Mouse (Mus musculus): ENCODE data around the gene Rsu1. TPM values are rescaled to one million over a fixed set of nuclear protein-coding genes. Genes with fewer than 3 reads are reported as not detected.

Rsu1 gene
- polyA plus RNA-seq (2012; rRNA removed) = 91.7 and 115 TPM in 2 replicates
- polyA plus RNA-seq (2014; fragmentation: Nextera tagmentation; extraction: Ambion mirVana) = 119 and 126 TPM in 2 replicates

DNA sequence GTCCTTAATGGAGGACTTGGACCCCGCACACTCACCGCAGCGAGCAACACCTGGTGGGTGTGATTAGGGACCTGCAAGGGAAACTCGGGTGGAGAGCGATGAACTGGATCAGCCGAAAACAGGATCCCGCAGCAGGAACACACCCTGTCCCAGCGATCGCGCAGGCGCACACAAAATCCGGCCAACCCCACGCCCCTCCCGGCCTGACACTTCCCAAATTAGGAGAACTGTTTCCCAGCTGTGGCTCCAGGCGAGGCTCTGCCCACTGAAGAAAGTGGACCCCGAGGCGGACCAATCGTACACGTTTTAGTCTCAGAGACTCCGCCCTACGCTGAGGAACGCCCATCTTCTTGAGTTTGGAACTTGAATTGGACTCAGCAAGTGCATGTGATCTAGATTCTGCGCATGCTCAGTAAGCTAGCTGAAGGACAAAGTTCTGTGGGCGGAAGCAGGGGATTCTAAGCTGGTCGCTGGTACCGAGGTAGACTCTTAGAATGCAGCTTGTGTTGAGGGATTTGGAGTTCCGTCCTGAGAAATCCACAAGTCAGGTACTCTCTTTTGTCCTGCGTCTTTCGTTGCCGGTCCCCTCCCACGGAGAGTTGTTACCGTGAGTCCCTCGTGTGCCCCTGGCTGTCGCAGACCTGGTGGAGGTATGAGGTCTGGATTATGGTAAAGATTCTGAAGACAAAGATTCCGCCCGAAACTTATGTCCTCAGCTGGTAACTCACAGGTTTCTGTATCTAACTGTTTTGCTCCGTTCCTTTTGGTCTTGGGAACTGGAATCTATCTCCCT is at the start of gene Rsu1:
Rsu1 (minus strand) TSS at position 251 of the 793 bp plus-strand sequence.
- ATAC-seq (ENCODE audit: low FRiP score, low read depth) = peak; percentile 100
- 0 out of 2 replicates have a peak, but pooled peaks have one; percentile 25 for TF ChIP-seq POLR2A (IDR thresholded peaks at IDR 0.05; ENCODE audit: borderline replicate concordance, extremely low read depth, insufficient read depth, insufficient read length)

DNA sequence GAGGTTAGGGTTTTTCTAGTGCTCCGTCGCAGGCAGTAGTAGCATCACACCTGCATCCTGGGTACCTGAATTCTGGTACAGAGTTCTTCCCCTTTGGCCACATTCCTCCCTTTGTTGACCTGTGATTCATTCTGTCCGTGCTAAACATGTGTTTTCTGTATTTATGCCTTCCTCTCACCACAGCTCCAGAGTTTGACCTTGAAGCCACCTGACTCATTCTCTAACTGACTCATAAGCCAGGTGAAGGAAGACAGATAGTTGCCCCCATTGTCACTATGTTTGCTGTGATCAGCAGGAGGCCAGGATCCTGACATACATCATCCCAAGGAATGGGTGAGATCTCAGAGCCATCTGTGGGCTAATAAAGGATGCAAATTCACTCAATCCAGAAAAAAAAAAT is 32.2 kb upstream of the Rsu1 start:
- TF ChIP-seq POLR2A (IDR thresholded peaks at IDR 0.05; ENCODE audit: borderline replicate concordance, extremely low read depth, insufficient read depth, insufficient read length) = no peak
- DNase-seq (ENCODE audit: low spot score) = no peak
- no peak overlapping the region for H3K9ac ChIP-seq (ENCODE audit: low read depth, low read length, severe bottlenecking)
- no peaks in the 10 kb centered on the region for H3K9me3 ChIP-seq (ENCODE audit: control insufficient read depth, low read length)
- no peak overlapping the region for H3K27ac ChIP-seq (replicated peaks; ENCODE audit: low read depth, low read length)
- no peaks in the 10 kb centered on the region for H3K4me1 ChIP-seq (ENCODE audit: control insufficient read depth, insufficient read depth, low read length)
- H3K27me3 ChIP-seq (ENCODE audit: control insufficient read depth, insufficient read depth, low read length) = no peaks in the 10 kb centered on the region
- no peaks in the 10 kb centered on the region for H3K36me3 ChIP-seq (ENCODE audit: control insufficient read depth, insufficient read depth, low read length)
- H3K4me2 ChIP-seq (replicated peaks; ENCODE audit: low read depth, low read length, severe bottlenecking) = no peak overlapping the region
- H3K4me3 ChIP-seq (replicated peaks; ENCODE audit: low read length) = no peak overlapping the region
- WGBS = 70% methylated on average over 3 of the region's 3 CpGs
- no peak for ATAC-seq (ENCODE audit: low FRiP score, low read depth)

More for the DNA sequence above, at the start of gene Rsu1:
- peak; percentile 99 for DNase-seq (ENCODE audit: low spot score)
- Histone ChIP-seq H3K9ac (ENCODE audit: low read depth, low read length, severe bottlenecking) (peak within 1 kb of the TSS; percentile 68), H3K4me3 (replicated peaks; ENCODE audit: low read length) (peak within 1 kb of the TSS; percentile 54), H3K36me3 (ENCODE audit: control insufficient read depth, insufficient read depth, low read length) (no peaks in the 10 kb centered on the region; the same call in 1 of the 2 replicates), H3K4me1 (ENCODE audit: control insufficient read depth, insufficient read depth, low read length) (peaks cover 4% of the 10 kb centered on the region; the same call in 1 of the 2 replicates), H3K4me2 (replicated peaks; ENCODE audit: low read depth, low read length, severe bottlenecking) (peak within 1 kb of the TSS; percentile 76), H3K27ac (replicated peaks; ENCODE audit: low read depth, low read length) (no peak within 1 kb of the TSS), H3K27me3 (ENCODE audit: control insufficient read depth, insufficient read depth, low read length) (no peaks in the 10 kb centered on the region), H3K9me3 (ENCODE audit: control insufficient read depth, low read length) (no peaks in the 10 kb centered on the region)
- 1% methylated on average over 36 of the region's 37 CpGs for WGBS

DNA sequence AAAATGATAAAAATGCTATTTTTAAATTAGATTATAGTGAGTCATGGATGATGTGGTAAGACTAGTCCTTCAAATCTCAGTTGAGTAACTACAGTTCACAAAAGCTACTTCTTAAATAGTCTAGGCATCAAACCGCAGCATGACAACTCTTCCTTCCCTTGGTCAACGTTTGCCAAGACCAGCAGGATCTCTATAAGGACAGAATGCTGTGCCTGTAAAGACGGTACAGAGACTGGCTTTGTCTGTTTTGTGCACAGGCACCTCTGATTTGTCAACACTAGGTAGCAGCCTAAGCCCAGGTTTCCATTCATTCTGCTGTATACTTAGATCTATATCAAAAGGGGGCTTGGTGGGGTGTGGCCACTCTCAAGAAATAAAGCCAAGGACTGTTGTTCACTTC is 27.8 kb upstream of the Rsu1 start:
- DNase-seq (ENCODE audit: low spot score) (peak; percentile 62), ATAC-seq (ENCODE audit: low FRiP score, low read depth) (peak; percentile 65; the same call in 1 of the 2 replicates)
- Histone ChIP-seq H3K4me2 (replicated peaks; ENCODE audit: low read depth, low read length, severe bottlenecking) (no peak overlapping the region), H3K4me3 (replicated peaks; ENCODE audit: low read length) (no peak overlapping the region), H3K27me3 (ENCODE audit: control insufficient read depth, insufficient read depth, low read length) (no peaks in the 10 kb centered on the region), H3K27ac (replicated peaks; ENCODE audit: low read depth, low read length) (no peak overlapping the region), H3K9ac (ENCODE audit: low read depth, low read length, severe bottlenecking) (no peak overlapping the region), H3K36me3 (ENCODE audit: control insufficient read depth, insufficient read depth, low read length) (no peaks in the 10 kb centered on the region), H3K4me1 (ENCODE audit: control insufficient read depth, insufficient read depth, low read length) (no peaks in the 10 kb centered on the region), H3K9me3 (ENCODE audit: control insufficient read depth, low read length) (no peaks in the 10 kb centered on the region)
- no peak for TF ChIP-seq POLR2A (IDR thresholded peaks at IDR 0.05; ENCODE audit: borderline replicate concordance, extremely low read depth, insufficient read depth, insufficient read length)
- WGBS = 44% methylated on average over 3 of the region's 3 CpGs

DNA sequence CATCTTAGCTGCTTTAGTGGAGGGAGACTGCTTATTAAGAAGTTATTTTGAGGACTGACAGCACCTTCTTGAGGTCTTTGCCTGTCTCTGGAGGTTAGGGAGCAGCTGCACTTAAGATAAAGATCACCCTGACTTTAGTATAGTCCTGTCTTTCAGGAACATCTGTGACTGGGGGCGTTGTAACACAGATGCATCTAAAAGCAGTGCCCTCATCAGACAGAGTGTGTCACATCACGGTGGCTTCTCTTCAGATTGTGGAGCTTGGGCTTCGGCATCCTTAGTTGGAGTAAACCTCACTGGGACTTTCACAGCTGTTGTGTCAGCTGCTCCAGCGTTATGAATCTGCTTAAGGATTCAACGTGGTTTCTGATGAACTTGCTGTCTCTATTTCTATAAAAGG is 26.5 kb upstream of the Rsu1 start:
- WGBS = 53% methylated on average over 5 of the region's 5 CpGs
- ATAC-seq (ENCODE audit: low FRiP score, low read depth) (peak; percentile 41; the same call in 1 of the 2 replicates), DNase-seq (ENCODE audit: low spot score) (peak; percentile 37)
- H3K36me3 ChIP-seq (ENCODE audit: control insufficient read depth, insufficient read depth, low read length) = no peaks in the 10 kb centered on the region
- H3K9me3 ChIP-seq (ENCODE audit: control insufficient read depth, low read length) = no peaks in the 10 kb centered on the region
- no peak overlapping the region for H3K4me3 ChIP-seq (replicated peaks; ENCODE audit: low read length)
- no peak overlapping the region for H3K9ac ChIP-seq (ENCODE audit: low read depth, low read length, severe bottlenecking)
- no peaks in the 10 kb centered on the region for H3K4me1 ChIP-seq (ENCODE audit: control insufficient read depth, insufficient read depth, low read length)
- no peaks in the 10 kb centered on the region for H3K27me3 ChIP-seq (ENCODE audit: control insufficient read depth, insufficient read depth, low read length)
- no peak overlapping the region for H3K27ac ChIP-seq (replicated peaks; ENCODE audit: low read depth, low read length)
- no peak for TF ChIP-seq POLR2A (IDR thresholded peaks at IDR 0.05; ENCODE audit: borderline replicate concordance, extremely low read depth, insufficient read depth, insufficient read length)
- no peak overlapping the region for H3K4me2 ChIP-seq (replicated peaks; ENCODE audit: low read depth, low read length, severe bottlenecking)

DNA sequence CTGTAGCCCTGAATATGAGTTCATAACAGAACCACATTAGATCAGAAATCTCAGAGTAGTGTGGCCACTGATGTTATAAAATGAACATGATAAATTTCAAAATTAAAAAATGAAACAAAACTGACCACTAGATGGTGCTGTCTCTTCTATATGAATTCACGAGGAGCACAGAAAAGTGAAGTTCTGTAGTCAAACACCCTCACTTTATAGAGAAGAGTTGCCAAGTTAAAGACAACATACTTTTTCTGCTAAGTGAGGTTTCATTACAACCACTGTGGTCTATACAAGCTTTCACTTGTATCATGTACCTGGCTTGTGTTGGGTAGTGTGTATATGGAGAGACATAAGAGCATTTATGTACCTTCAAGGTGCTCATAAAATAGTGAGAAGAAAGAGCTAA is 19.4 kb upstream of the Rsu1 start:
- H3K4me1 ChIP-seq (ENCODE audit: control insufficient read depth, insufficient read depth, low read length) = no peaks in the 10 kb centered on the region
- no peak overlapping the region for H3K27ac ChIP-seq (replicated peaks; ENCODE audit: low read depth, low read length)
- H3K27me3 ChIP-seq (ENCODE audit: control insufficient read depth, insufficient read depth, low read length) = no peaks in the 10 kb centered on the region
- DNase-seq (ENCODE audit: low spot score) = peak; percentile 82
- 0 out of 2 replicates have a peak, but pooled peaks have one; percentile 53 for ATAC-seq (ENCODE audit: low FRiP score, low read depth)
- no peak for TF ChIP-seq POLR2A (IDR thresholded peaks at IDR 0.05; ENCODE audit: borderline replicate concordance, extremely low read depth, insufficient read depth, insufficient read length)
- H3K36me3 ChIP-seq (ENCODE audit: control insufficient read depth, insufficient read depth, low read length) = no peaks in the 10 kb centered on the region
- H3K9me3 ChIP-seq (ENCODE audit: control insufficient read depth, low read length) = no peaks in the 10 kb centered on the region
- WGBS = 0% methylated on average over 1 of the region's 1 CpGs
- H3K9ac ChIP-seq (ENCODE audit: low read depth, low read length, severe bottlenecking) = no peak overlapping the region
- no peak overlapping the region for H3K4me3 ChIP-seq (replicated peaks; ENCODE audit: low read length)
- no peak overlapping the region for H3K4me2 ChIP-seq (replicated peaks; ENCODE audit: low read depth, low read length, severe bottlenecking)
